Mouse (Mus musculus): ENCODE data around the gene Gm7073. TPM values are rescaled to one million over a fixed set of nuclear protein-coding genes. Genes with fewer than 3 reads are reported as not detected.

The Gm7073 gene
- polyA plus RNA-seq, 1 experiment: not detected

DNA sequence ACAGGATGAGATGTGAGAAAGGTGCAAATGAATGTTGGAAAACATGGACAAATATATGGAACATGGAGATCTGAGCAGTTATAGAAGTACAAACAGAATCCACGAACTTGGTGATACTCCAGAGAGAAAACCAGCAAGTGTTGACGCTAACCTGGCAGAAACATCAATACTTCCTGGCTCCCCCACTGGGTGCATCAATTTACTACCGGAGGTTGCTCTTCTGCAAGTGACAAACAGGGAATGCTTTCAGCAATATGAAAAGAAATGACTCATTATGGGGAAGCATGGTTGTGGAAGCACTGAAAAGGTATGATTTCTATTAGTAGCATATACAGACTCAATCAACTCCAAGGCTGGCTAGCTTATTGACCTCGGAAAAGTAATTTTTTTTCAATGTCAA is 144.8 kb downstream of the Gm7073 start:
- no peak for TF ChIP-seq FLI1 (IDR thresholded peaks at IDR 0.05; ENCODE audit: low read length)
- TF ChIP-seq GATA1 (IDR thresholded peaks at IDR 0.05; ENCODE audit: borderline replicate concordance, low read length): no peak
- H3K36me3 ChIP-seq (replicated peaks; ENCODE audit: low read length): peaks cover 3% of the 10 kb centered on the region
- no peaks in the 10 kb centered on the region for H3K4me1 ChIP-seq
- H3K27me3 ChIP-seq (replicated peaks): no peaks in the 10 kb centered on the region
- no peaks in the 10 kb centered on the region; the same call in 1 of the 2 replicates for H3K9me3 ChIP-seq
- no peak overlapping the region for H3K4me3 ChIP-seq (replicated peaks)

GRCm38 (mm10) chrX:60386852-60387251 is 152.2 kb downstream of the Gm7073 start:
- peaks cover 14% of the 10 kb centered on the region for H3K4me1 ChIP-seq
- TF ChIP-seq FLI1 (IDR thresholded peaks at IDR 0.05; ENCODE audit: low read length) (no peak), GATA1 (IDR thresholded peaks at IDR 0.05; ENCODE audit: borderline replicate concordance, low read length) (no peak)

More at GRCm38 (mm10) chrX:60386852-60387251, 152.2 kb downstream of the Gm7073 start:
- Histone ChIP-seq H3K27me3 (replicated peaks) (no peaks in the 10 kb centered on the region), H3K36me3 (replicated peaks; ENCODE audit: low read length) (no peaks in the 10 kb centered on the region), H3K4me3 (replicated peaks) (no peak overlapping the region), H3K9me3 (no peaks in the 10 kb centered on the region)

Other genes starting within 250 kb of the Gm7073 start
- gene Atp11c, start 53.4 kb upstream of the Gm7073 start, polyA plus RNA-seq (2012; ENCODE audit: insufficient read depth, low replicate concordance): 0.17 and 0.27 TPM in 2 replicates